Mouse (Mus musculus): ENCODE measurements around the gene Kirrel2. TPM values are rescaled to one million over a fixed set of nuclear protein-coding genes. Genes with fewer than 3 reads are reported as not detected.
"Not testable (repeated sequence)": the region's sequence is repeated elsewhere in the genome, so short reads cannot be mapped to it uniquely, and the experiment has no call there.

Kirrel2 gene
- total RNA-seq (2022): not detected

DNA sequence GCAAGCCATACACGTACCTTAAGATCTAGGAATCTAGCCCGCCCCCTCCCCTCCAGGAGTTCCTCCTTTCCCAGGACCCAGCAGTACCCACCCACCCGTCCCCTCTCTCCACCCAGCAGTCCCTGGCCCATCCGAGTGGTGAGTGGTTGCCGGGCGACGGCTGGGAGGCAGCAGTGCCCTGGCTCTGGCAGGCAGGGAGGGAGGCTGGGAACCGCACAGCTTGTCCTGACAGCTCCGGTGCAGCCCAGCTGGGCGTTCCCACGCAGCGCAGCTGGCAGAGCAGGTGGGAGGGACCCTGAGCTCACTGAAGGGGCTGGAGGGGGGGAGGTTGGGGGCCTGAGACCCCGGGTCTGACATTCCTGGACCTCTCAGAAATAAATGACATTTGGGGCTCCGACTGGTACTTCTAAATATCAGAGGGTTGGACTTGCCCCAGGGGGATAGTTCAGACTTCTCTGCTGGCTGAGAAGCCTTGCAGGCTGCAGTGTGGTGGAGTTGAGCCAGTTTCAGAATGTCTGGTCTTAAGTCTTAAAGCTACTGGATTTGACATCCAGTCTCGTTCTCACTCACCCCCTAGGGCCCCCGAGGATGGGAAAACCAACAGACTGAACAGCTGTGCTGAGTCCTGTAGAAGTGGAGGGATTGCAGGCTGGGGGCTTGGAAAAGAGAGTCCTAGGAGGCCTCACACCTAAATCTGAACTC is at the start of gene Kirrel2, which contains the start of gene Nphs1:
Kirrel2 (minus strand) TSS at position 62 of the 702 bp plus-strand sequence.
Nphs1 (plus strand) TSS at position 687 of the 702 bp plus-strand sequence.
- no peak for DNase-seq (ENCODE audit: low spot score in 2 of 2)

DNA sequence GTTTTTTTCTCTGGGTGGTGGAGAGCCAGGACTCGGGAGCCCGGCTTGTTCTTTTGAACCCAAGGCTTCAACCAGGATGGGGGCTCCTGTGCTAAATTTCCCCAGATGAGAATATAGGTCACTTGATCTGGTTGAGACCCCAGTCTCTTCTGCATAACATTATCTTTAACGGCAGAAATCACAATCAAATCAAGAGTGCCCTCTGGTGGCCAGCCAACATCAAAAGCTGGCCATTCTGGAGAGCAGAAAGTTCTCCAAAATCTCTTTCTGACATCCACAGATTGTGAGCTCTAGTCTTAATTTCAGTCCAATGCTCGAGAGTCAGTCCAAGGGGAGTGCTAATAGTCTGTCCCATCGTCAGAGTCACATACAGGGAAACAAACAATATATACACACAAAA is 43.7 kb upstream of the Kirrel2 start:
- DNase-seq (ENCODE audit: low spot score in 2 of 2): not testable (repeated sequence)

DNA sequence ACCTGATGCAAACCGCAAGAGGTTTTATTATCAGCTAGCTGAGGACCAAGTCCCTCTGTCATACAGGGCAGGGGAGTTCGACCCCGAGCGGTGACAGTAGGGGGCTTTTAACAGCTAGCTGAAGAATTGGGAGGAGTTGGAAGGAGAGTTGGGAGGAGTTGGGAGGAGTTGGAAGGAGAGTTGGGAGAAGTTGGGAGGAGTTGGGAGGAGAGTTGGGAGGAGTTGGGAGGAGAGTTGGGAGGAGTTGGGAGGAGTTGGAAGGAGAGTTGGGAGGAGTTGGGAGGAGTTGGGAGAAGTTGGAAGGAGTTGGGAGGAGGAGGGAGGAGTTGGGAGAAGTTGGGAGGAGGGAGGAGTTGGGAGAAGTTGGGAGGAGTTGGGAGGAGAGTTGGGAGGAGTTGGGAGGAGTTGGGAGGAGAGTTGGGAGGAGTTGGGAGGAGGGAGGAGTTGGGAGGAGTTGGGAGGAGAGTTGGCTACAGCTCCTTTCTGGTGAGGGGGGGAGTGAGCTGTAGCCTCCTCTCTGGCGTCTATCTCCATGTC is 38.1 kb upstream of the Kirrel2 start:
- DNase-seq (ENCODE audit: low spot score in 2 of 2): not testable (repeated sequence)

DNA sequence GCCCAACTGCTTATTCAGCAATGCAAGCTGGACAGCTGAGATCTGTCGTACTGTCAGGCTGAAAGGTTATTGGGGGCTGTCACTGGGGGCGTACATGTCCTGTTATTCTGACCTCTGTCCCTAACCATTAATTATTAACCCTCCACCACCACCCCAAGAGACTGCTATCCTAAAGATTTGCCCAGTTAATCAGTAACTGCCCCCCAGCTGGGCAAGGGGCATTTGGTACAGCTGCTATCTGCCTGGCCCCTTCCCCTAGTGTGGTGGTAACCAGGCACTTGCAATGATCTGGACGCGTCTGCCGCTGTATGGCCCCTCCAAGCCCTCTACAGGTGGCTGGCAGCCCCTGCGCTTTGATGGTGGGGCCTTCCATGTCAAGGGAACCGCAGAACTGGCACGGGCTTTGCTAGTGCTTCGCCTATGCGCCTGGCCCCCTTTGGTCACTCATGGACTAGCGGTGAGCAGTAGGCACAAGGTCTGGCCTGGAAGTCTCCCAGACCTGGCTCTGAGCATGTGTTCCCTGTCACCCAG is 36.0 kb upstream of the Kirrel2 start, which contains the start of gene Prodh2:
Prodh2 (plus strand) TSS at position 222 of the 531 bp plus-strand sequence.
- no peak for DNase-seq (ENCODE audit: low spot score in 2 of 2)

GRCm38 (mm10) chr7:30492765-30493164 is 35.3 kb upstream of the Kirrel2 start:
- DNase-seq (ENCODE audit: low spot score in 2 of 2): peak; percentile 40 to 45

DNA sequence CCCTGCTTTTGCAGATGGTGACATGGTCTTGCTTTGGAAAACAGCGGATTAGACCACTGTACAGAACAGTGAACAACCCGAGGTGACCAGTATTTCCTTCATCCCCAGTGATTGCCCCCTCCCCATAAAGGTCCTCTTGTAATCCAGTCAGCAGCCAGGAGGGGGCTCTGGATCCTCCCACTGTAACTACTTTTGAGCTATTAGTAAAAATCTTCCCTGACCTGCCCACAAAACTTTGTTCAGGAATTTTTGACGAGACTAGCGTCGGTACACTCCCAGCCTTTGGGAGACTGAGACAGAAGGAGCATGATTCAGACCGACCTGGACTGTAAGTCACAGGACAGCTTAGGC is 33.4 kb upstream of the Kirrel2 start:
- no peak for DNase-seq (ENCODE audit: low spot score in 2 of 2)

DNA sequence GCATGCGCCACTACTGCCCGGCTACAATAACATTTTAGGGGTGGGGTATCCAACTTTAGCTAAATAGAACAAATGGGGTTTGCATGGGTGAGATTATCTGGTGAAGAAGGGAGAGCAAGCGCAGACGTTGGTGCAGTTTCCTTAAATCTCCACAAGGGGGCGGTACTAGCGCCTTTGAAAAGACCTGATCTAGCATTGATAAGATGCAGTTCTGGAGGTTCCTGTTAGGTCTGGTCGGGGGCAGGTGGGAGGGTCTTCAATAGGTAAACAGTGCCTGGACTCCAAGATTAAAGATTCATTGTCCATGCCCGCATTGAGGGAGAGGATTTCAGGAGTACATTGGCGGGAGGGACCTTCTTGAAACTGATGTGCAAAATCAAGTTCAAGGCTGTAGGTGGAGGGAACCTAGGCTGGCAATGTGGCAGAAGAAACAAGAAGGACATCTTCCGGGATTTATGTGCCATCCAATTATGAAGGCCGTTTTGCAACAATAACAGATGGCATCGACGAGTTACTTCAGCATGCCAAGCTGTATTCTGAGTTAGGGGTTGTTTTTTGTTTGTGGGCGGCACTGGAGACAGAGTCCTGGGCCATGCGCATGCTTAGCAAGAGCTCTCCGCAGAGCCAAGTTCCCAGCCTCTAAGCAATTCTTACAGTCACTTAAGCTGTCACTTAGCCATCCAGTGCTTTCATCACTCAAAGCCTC is 32.9 kb upstream of the Kirrel2 start:
- DNase-seq (ENCODE audit: low spot score in 2 of 2): no peak

- DNase-seq (ENCODE audit: low spot score in 2 of 2): no peak
These were observed 26.8 kb upstream of the Kirrel2 start for GRCm38 (mm10) chr7:30484250-30484649.

- DNase-seq (ENCODE audit: low spot score in 2 of 2): no peak
These were observed 20.2 kb upstream of the Kirrel2 start for GRCm38 (mm10) chr7:30477415-30478381.

GRCm38 (mm10) chr7:30476136-30476535 is 18.6 kb upstream of the Kirrel2 start:
- DNase-seq (ENCODE audit: low spot score in 2 of 2): not testable (repeated sequence)

GRCm38 (mm10) chr7:30474999-30475398 is 17.5 kb upstream of the Kirrel2 start:
- DNase-seq (ENCODE audit: low spot score in 2 of 2): no peak

GRCm38 (mm10) chr7:30472411-30472810 is 14.9 kb upstream of the Kirrel2 start:
- DNase-seq (ENCODE audit: low spot score in 2 of 2): no peak

DNA sequence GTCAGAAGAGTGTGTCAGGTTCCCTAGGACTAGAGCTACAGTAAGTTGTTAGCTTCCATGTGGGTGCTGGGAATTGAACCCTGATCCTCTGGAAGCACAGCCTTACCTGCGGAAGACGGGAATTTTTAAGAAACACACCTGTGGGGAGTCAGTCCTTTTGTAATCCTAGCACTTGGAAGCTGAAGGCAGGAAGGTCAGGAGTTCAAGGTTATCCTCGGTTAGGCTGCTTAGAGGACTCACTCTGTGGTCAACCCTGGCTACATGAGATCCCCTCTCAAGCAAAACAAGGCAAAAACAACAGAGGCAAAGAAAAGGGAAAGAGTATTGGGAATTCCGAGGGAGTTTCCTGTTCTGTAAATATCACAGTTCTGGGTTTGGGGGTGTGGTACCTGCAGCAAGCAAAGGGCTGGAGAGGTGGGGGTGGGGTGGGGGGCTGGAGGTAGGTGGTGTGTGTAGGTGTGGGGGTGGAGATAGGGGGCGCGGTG is 7.4 kb upstream of the Kirrel2 start:
- DNase-seq (ENCODE audit: low spot score in 2 of 2): no peak

DNA sequence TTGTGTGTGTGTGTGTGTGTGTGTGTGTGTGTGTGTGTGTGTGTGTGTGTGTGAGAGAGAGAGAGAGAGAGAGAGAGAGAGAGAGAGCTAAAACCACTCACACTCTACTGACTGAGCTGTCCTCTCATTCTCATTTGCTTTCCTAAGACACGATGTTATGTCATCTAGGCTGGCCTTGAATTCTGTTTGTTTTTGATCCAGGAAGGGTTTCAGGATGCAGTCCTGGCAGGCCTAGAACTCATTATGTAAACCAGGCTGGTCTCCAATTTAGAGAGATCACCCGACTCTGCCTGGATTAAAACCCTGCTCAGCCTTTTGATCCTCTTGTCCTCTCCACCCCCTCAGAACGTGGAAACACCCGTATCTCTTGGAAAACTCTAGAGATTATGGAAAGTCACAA is 6.5 kb upstream of the Kirrel2 start:
- no peak for DNase-seq (ENCODE audit: low spot score in 2 of 2)

GRCm38 (mm10) chr7:30463568-30463967 is 6.1 kb upstream of the Kirrel2 start:
- DNase-seq (ENCODE audit: low spot score in 2 of 2): no peak

- no peak for DNase-seq (ENCODE audit: low spot score in 2 of 2)
These were observed 2.0 kb upstream of the Kirrel2 start for GRCm38 (mm10) chr7:30459484-30459883.

- DNase-seq (ENCODE audit: low spot score in 2 of 2): no peak
These were observed 420 bp downstream of the Kirrel2 start for GRCm38 (mm10) chr7:30456911-30457628.

- DNase-seq (ENCODE audit: low spot score in 2 of 2): no peak
These were observed 1.0 kb downstream of the Kirrel2 start for GRCm38 (mm10) chr7:30456487-30456886.

- no peak for DNase-seq (ENCODE audit: low spot score in 2 of 2)
These were observed 3.2 kb downstream of the Kirrel2 start for GRCm38 (mm10) chr7:30454259-30454658.

GRCm38 (mm10) chr7:30453766-30454165 is 3.7 kb downstream of the Kirrel2 start:
- no peak for DNase-seq (ENCODE audit: low spot score in 2 of 2)

Measured in gastrocnemius, adult 8-10 months (tissue).